15 mouse cellular contexts compared by ENCODE assay signal in genomic region chr1:83685221-83685620, GRCm38 (mm10).
DNase-seq lines count a peak whose midpoint lies in the region.
"Had no signal": no experiment of that assay in that cellular context is flagged by ENCODE, and none has a peak within 500 bp of the region (broad histone marks: within the 10 kb centered on the region; RNA-seq: fewer than 3 reads in every experiment).

No protein-coding gene starts in this region.

- intact Hi-C loops in left cerebral cortex, postnatal 14 days (cut with DNase I), result no loop called here
- intact Hi-C loops in left cerebral cortex, postnatal 4 days (cut with DNase I), result no loop called here

- peak; percentile 24 to 75 for DNase-seq in layer of hippocampus, adult 18-20 months (ENCODE audit: low spot score in 2 of 2)
- no peak for DNase-seq in layer of hippocampus, postnatal 25 days (ENCODE audit: extremely low spot score in 1 of 2, low spot score in 1 of 2)
- DNase-seq in left cerebral cortex, postnatal 14 days (ENCODE audit: low spot score in 2 of 2), result peak; percentile 53 to 58
- DNase-seq in left cerebral cortex, postnatal 4 days, result no peak
- DNase-seq in right cerebral cortex, postnatal 10 days (ENCODE audit: low spot score in 2 of 2), result peak; percentile 35 to 38
- no peak for DNase-seq in right cerebral cortex, postnatal 14 days
- DNase-seq in urinary bladder, postnatal 14 days (ENCODE audit: low spot score), result no peak
- DNase-seq: adrenal gland, adult 2 months; adrenal gland, postnatal 25 days; cerebellum, adult 2 months; cerebellum, postnatal 10 days; forebrain, postnatal 0 days; gastrocnemius, postnatal 14 days; heart, adult 2 months; heart, postnatal 14 days had no signal

Comparison
In these comparisons a context has a peak if more than half of its experiments do, and no peak if none do; other contexts are left out.
1. DNase-seq: peak in layer of hippocampus, adult 18-20 months (2 of 2), left cerebral cortex, postnatal 14 days (2 of 2) and right cerebral cortex, postnatal 10 days (2 of 2); none in layer of hippocampus, postnatal 25 days (0 of 2), left cerebral cortex, postnatal 4 days (single experiment), right cerebral cortex, postnatal 14 days (single experiment) and urinary bladder, postnatal 14 days (single experiment).